Mouse (Mus musculus) cerebellum, adult 9-11 months (tissue): ENCODE results near the gene Elfn1.

Source experiments
- DNase-seq: peaks from one replicate; pipeline ENCODE4 v3.0.0; 2022

The Elfn1 gene

GRCm38 (mm10) chr5:139907714-139908242 is at the start of gene Elfn1:
Gene Elfn1, plus strand, starts transcription at chr5:139907943.
- no peak for DNase-seq

- DNase-seq, result no peak
Measured at GRCm38 (mm10) chr5:139860328-139861104, 47.2 kb upstream of the Elfn1 start.

- DNase-seq, result no peak
Measured at GRCm38 (mm10) chr5:139862759-139863158, 45.0 kb upstream of the Elfn1 start.

GRCm38 (mm10) chr5:139870886-139871285 is 36.9 kb upstream of the Elfn1 start:
- no peak for DNase-seq

- DNase-seq, result no peak
Measured at GRCm38 (mm10) chr5:139871526-139871925, 36.2 kb upstream of the Elfn1 start.

- no peak for DNase-seq
Measured at GRCm38 (mm10) chr5:139877563-139877962, 30.2 kb upstream of the Elfn1 start.

GRCm38 (mm10) chr5:139879694-139880093 is 28.0 kb upstream of the Elfn1 start:
- DNase-seq, result no peak

- no peak for DNase-seq
Measured at GRCm38 (mm10) chr5:139881161-139881560, 26.6 kb upstream of the Elfn1 start.

- DNase-seq, result no peak
Measured at GRCm38 (mm10) chr5:139888624-139889023, 19.1 kb upstream of the Elfn1 start.

- DNase-seq, result no peak
Measured at GRCm38 (mm10) chr5:139889370-139889769, 18.4 kb upstream of the Elfn1 start.

GRCm38 (mm10) chr5:139892326-139892994 is 15.3 kb upstream of the Elfn1 start:
- no peak for DNase-seq

GRCm38 (mm10) chr5:139892995-139893345 is 14.8 kb upstream of the Elfn1 start:
- DNase-seq, result no peak

- no peak for DNase-seq
Measured at GRCm38 (mm10) chr5:139894025-139894508, 13.7 kb upstream of the Elfn1 start.

GRCm38 (mm10) chr5:139899044-139899443 is 8.7 kb upstream of the Elfn1 start:
- no peak for DNase-seq

GRCm38 (mm10) chr5:139905121-139905520 is 2.6 kb upstream of the Elfn1 start:
- DNase-seq, result no peak

GRCm38 (mm10) chr5:139906507-139906906 is 1.2 kb upstream of the Elfn1 start:
- DNase-seq, result no peak

- DNase-seq, result no peak
Measured at GRCm38 (mm10) chr5:139907241-139907640, 502 bp upstream of the Elfn1 start.

GRCm38 (mm10) chr5:139908243-139908810 is 584 bp downstream of the Elfn1 start:
- no peak for DNase-seq

- no peak for DNase-seq
Measured at GRCm38 (mm10) chr5:139908811-139909627, 1.3 kb downstream of the Elfn1 start.

- no peak for DNase-seq
Measured at GRCm38 (mm10) chr5:139909710-139910550, 2.2 kb downstream of the Elfn1 start.

- no peak for DNase-seq
Measured at GRCm38 (mm10) chr5:139910755-139911300, 3.1 kb downstream of the Elfn1 start.

GRCm38 (mm10) chr5:139911506-139911905 is 3.8 kb downstream of the Elfn1 start:
- no peak for DNase-seq
